Mouse (Mus musculus) cerebellum, adult 2 months (tissue): ENCODE results near the gene Vrk3. TPM values are rescaled to one million over a fixed set of nuclear protein-coding genes. Genes with fewer than 3 reads are reported as not detected.
"Not testable (repeated sequence)": the region's sequence is repeated elsewhere in the genome, so short reads cannot be mapped to it uniquely, and the experiment has no call there.

Source experiments
- DNase-seq, 2 experiments: peaks; one replicate each; pipeline ENCODE4 v3.0.0; 2021
- H3K27ac ChIP-seq: fragments of 200-500 bp; 2 replicates; pipeline ENCODE4 v1.5.1; 2012; ENCODE audit warnings: low read length, control low read depth, inconsistent platforms; ENCODE audit not compliant: insufficient read depth
- H3K27me3 ChIP-seq: fragments of 200-500 bp; 2 replicates; pipeline ENCODE4 v1.6.1; 2012; ENCODE audit warnings: inconsistent platforms, mild to moderate bottlenecking, low read length, moderate library complexity; ENCODE audit not compliant: control insufficient read depth, insufficient read depth
- H3K4me1 ChIP-seq: fragments of 200-500 bp; 2 replicates; pipeline ENCODE4 v1.6.1; 2011; ENCODE audit warnings: low read length; ENCODE audit not compliant: control insufficient read depth, insufficient read depth
- H3K4me3 ChIP-seq: fragments of 200-500 bp; replicated peaks from 2 replicates; pipeline ENCODE3; 2011; ENCODE audit warnings: mild to moderate bottlenecking, low read depth, low read length, control low read depth; ENCODE audit not compliant: insufficient read depth
- CTCF ChIP-seq: fragments of 200-500 bp; IDR thresholded peaks from 2 replicates; pipeline ENCODE4 v1.5.1; 2011; ENCODE audit warnings: low read depth, mild to moderate bottlenecking, control low read depth, low read length, moderate library complexity, borderline replicate concordance; ENCODE audit not compliant: insufficient read depth
- POLR2A ChIP-seq: fragments of 200-500 bp; IDR thresholded peaks from 2 replicates; pipeline ENCODE4 v1.6.1; 2011; ENCODE audit warnings: low read length, control low read depth, borderline replicate concordance; ENCODE audit not compliant: insufficient read depth
- WGBS: fragments of 180-500 bp; shearing (Covaris S2); methylation state at CpG from one replicate; pipeline ENCODE4 v1.1.7; 2018; 5-methylcytosine and 5-hydroxymethylcytosine counted together
- polyA plus RNA-seq: library from polyadenylated mRNA; depleted of rRNA; stranded (reverse); fragments of >200 nt; gene quantifications from 2 replicates; pipeline ENCODE4 v1.2.3, GENCODE M21; 2012

The Vrk3 gene
- polyA plus RNA-seq, 1 experiment = 39.1 TPM

DNA sequence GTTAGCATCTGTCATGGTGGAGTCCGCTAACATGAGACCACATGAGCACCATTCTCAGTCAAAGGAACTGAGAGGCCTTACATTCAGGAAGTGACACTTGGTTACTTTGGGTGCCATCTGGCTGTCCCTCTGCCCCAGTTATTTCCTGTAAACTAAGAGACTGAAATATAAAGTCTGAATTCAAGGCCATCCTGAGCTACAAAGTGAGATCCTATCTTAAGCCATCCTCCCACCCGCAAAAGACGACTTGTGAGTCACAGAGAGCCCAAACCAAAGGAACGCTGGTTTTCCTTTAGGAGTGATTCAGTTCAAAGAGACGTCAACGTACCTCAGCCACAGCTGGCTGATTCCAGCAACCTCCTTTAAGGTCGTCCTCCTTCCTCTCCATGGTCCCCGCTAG, 6.9 kb upstream of the Vrk3 start:
- WGBS = 81% methylated on average over 8 of the region's 8 CpGs

GRCm38 (mm10) chr7:44744270-44744669, 3.9 kb upstream of the Vrk3 start:
- DNase-seq = no peak
- H3K27me3 ChIP-seq = no peaks in the 10 kb centered on the region
- H3K4me1 ChIP-seq = no peaks in the 10 kb centered on the region
- H3K27ac ChIP-seq = no peak overlapping the region
- no peak for TF ChIP-seq CTCF
- TF ChIP-seq POLR2A = no peak
- no peak overlapping the region for H3K4me3 ChIP-seq
- WGBS = 43% methylated on average over 9 of the region's 9 CpGs

More for the DNA sequence above, 6.9 kb upstream of the Vrk3 start:
- H3K27me3 ChIP-seq = no peaks in the 10 kb centered on the region
- no peak overlapping the region for H3K4me3 ChIP-seq
- TF ChIP-seq CTCF (no peak), POLR2A (no peak)
- no peaks in the 10 kb centered on the region for H3K4me1 ChIP-seq
- no peak overlapping the region for H3K27ac ChIP-seq
- DNase-seq = no peak

GRCm38 (mm10) chr7:44745076-44745475, 3.1 kb upstream of the Vrk3 start:
- no peaks in the 10 kb centered on the region for H3K4me1 ChIP-seq
- DNase-seq = peak; percentile 79
- peak overlapping the region; percentile 68 for H3K4me3 ChIP-seq
- H3K27ac ChIP-seq = no peak overlapping the region
- no peak for TF ChIP-seq POLR2A
- TF ChIP-seq CTCF = peak; percentile 73
- H3K27me3 ChIP-seq = no peaks in the 10 kb centered on the region
- WGBS = 1% methylated on average over 18 of the region's 18 CpGs

DNA sequence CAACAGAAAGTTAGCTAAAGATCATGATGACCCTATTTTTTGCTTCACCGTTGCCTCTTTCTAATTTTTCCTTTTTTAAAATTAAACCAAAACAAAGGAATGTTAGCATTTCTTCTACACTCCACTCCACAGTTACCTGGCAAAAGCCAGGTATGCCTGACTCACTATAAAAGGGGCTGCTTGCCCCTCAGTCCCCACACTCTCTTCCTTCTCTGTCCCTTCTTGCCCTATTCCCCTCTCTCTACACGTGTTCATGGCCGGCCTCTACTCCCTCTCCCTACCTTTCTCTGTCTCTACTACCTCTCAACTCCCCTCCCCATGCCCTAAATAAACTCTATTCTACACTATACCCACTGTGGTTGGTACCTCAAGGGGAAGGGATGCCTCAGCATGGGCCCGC, 1.1 kb upstream of the Vrk3 start:
- TF ChIP-seq POLR2A = no peak
- Histone ChIP-seq H3K4me3 (no peak overlapping the region), H3K4me1 (no peaks in the 10 kb centered on the region), H3K27ac (no peak overlapping the region), H3K27me3 (no peaks in the 10 kb centered on the region)
- no peak for DNase-seq
- WGBS = 63% methylated on average over 4 of the region's 4 CpGs

GRCm38 (mm10) chr7:44750950-44751349, 2.7 kb downstream of the Vrk3 start, which contains the start of gene Zfp473:
Gene Zfp473, minus strand, starts transcription at chr7:44751050.
- WGBS = 86% methylated on average over 1 of the region's 1 CpGs
- H3K4me3 ChIP-seq, H3K4me1 ChIP-seq, DNase-seq, H3K27ac ChIP-seq, H3K27me3 ChIP-seq: not testable (repeated sequence)

DNA sequence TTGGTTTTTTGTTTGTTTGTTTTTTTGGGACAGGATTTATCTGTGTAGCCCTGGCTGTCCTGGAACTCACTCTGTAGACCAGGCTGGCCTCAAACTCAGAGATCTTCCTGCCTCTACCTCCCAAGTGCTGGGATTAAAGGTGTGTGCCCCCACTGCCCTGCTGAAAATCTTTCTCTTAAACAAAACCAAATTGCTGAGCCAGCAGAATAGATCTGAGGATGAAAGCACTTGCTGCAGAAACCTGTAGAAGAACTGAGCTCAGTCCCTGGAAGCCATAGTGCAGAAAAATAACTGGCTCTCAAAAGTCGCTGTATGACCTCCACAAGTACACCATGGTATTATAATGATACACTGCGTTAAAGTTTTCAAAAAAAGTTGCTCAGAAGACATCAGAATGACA, 9.0 kb downstream of the Vrk3 start:
- 82% methylated on average over 2 of the region's 2 CpGs for WGBS
- H3K4me3 ChIP-seq = no peak overlapping the region
- no peaks in the 10 kb centered on the region for H3K27me3 ChIP-seq
- no peaks in the 10 kb centered on the region for H3K4me1 ChIP-seq
- DNase-seq = no peak
- H3K27ac ChIP-seq = no peak overlapping the region
- no peak for TF ChIP-seq POLR2A
- no peak for TF ChIP-seq CTCF

DNA sequence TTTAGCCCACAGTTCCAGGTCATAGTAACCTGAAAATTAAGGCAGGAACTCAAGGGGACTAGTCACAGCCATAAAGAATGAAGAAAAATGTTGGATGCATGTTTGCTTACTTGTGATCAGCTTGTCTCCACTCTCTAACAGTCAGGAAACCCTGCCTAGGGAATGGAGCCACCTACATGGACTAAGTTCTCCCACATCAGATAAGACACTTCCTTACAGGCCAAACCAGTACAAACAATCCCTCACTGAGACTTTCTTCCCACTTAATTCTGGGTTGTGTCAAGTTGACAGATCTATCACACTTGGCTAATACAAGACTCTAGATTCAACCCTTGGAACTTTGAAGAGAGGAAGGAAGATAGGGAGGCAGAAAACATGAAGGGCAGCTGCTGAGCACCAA, 12.2 kb downstream of the Vrk3 start:
- H3K4me1 ChIP-seq = no peaks in the 10 kb centered on the region

GRCm38 (mm10) chr7:44768129-44768528, 19.9 kb downstream of the Vrk3 start:
- 80% methylated on average over 5 of the region's 5 CpGs for WGBS
- no peak overlapping the region for H3K27ac ChIP-seq
- no peak overlapping the region for H3K4me3 ChIP-seq
- TF ChIP-seq POLR2A = no peak
- no peak for TF ChIP-seq CTCF
- H3K27me3 ChIP-seq = no peaks in the 10 kb centered on the region
- H3K4me1 ChIP-seq = no peaks in the 10 kb centered on the region
- DNase-seq = no peak

More for the DNA sequence above, 12.2 kb downstream of the Vrk3 start:
- no peaks in the 10 kb centered on the region for H3K27me3 ChIP-seq
- H3K4me3 ChIP-seq = no peak overlapping the region
- TF ChIP-seq CTCF (no peak), POLR2A (no peak)
- DNase-seq = no peak
- H3K27ac ChIP-seq = no peak overlapping the region
